Mouse (Mus musculus) ES-Bruce4 (cell line): ENCODE results near the gene Scoc.

ENCODE experiments used
- CTCF ChIP-seq: IDR thresholded peaks from one replicate; pipeline ENCODE4 v1.8.1; 2011; ENCODE audit warnings: low read depth, low read length
- EP300 ChIP-seq: IDR thresholded peaks from 2 replicates; pipeline ENCODE4 v1.6.1; 2011; ENCODE audit warnings: low read depth, low read length; ENCODE audit not compliant: insufficient read depth
- POLR2A ChIP-seq: IDR thresholded peaks from one replicate; pipeline ENCODE4 v1.8.1; 2011; ENCODE audit warnings: low read length; ENCODE audit not compliant: insufficient read depth

GRCm38 (mm10) chr8:83390006-83390701, 68.0 kb downstream of the Scoc start:
- TF ChIP-seq EP300 = no peak
- no peak for TF ChIP-seq POLR2A
- no peak for TF ChIP-seq CTCF
